Mouse (Mus musculus) stomach, postnatal 0 days (tissue): ENCODE results near the gene Minos1. TPM values are rescaled to one million over a fixed set of nuclear protein-coding genes. Genes with fewer than 3 reads are reported as not detected.
A peak's percentile ranks its signal among the peaks of the same experiment; 100 is the strongest.

Experiments
- ATAC-seq: fragments of 200-750 bp; cut with Nextera tagmentation; 2 replicates; pipeline ENCODE4 v1.8.0; 2017; ENCODE audit not compliant: low FRiP score, low TSS enrichment
- DNase-seq: peaks from one replicate; pipeline ENCODE4 v3.0.0-alpha.2; 2016; ENCODE audit warnings: low spot score
- H3K27ac ChIP-seq: fragments of 300-500 bp; sonication (generic); replicated peaks from 2 replicates; pipeline ENCODE4 v1.5.1; 2014; ENCODE audit warnings: mild to moderate bottlenecking, control low read depth
- H3K27me3 ChIP-seq: fragments of 300-500 bp; sonication (generic); 2 replicates; pipeline ENCODE4 v1.6.1; 2014; ENCODE audit warnings: low read length; ENCODE audit not compliant: control insufficient read depth, insufficient read depth
- H3K36me3 ChIP-seq: fragments of 300-500 bp; sonication (generic); 2 replicates; pipeline ENCODE4 v1.6.1; 2014; ENCODE audit warnings: low read length, mixed read lengths; ENCODE audit not compliant: control insufficient read depth, insufficient read depth
- H3K4me1 ChIP-seq: fragments of 300-500 bp; sonication (generic); replicated peaks from 2 replicates; pipeline ENCODE4 v1.6.1; 2014; ENCODE audit warnings: antibody characterized with exemption; ENCODE audit not compliant: control insufficient read depth, insufficient read depth
- H3K4me2 ChIP-seq: fragments of 300-500 bp; sonication (generic); replicated peaks from 2 replicates; pipeline ENCODE4 v1.6.1; 2014; ENCODE audit warnings: low read depth, mild to moderate bottlenecking, control low read depth, moderate library complexity
- H3K4me3 ChIP-seq: fragments of 300-500 bp; sonication (generic); 2 replicates; pipeline ENCODE4 v1.5.1; 2014; ENCODE audit warnings: low read depth, low read length, control low read depth
- H3K9ac ChIP-seq: fragments of 300-500 bp; sonication (generic); 2 replicates; pipeline ENCODE4 v1.6.1; 2014; ENCODE audit warnings: mild to moderate bottlenecking, low read length, control low read depth, mixed read lengths
- H3K9me3 ChIP-seq: fragments of 300-500 bp; sonication (generic); 2 replicates; pipeline ENCODE4 v1.6.1; 2016; ENCODE audit warnings: low read length; ENCODE audit not compliant: control insufficient read depth
- CTCF ChIP-seq: IDR thresholded peaks from 2 replicates; pipeline ENCODE4 v1.5.1; 2016; ENCODE audit warnings: antibody characterized with exemption, low read depth, mild to moderate bottlenecking, moderate library complexity
- EP300 ChIP-seq: optimal IDR thresholded peaks from 2 replicates; pipeline ENCODE3; 2016; ENCODE audit warnings: antibody characterized with exemption
- WGBS: fragments of 180-500 bp; shearing (Covaris S2); extraction: QIAGEN DNeasy Blood & Tissue Kit; methylation state at CpG from one replicate; pipeline ENCODE4 v1.1.7; 2014; 5-methylcytosine and 5-hydroxymethylcytosine counted together
- polyA plus RNA-seq: library from polyadenylated mRNA; unstranded; fragments of >200 nt; fragmentation: Nextera tagmentation; extraction: Ambion mirVana; gene quantifications from 2 replicates; pipeline ENCODE4 v1.2.1, GENCODE M21; 2015

The Minos1 gene
- polyA plus RNA-seq, 1 experiment from 2014 or later: 588 TPM

DNA sequence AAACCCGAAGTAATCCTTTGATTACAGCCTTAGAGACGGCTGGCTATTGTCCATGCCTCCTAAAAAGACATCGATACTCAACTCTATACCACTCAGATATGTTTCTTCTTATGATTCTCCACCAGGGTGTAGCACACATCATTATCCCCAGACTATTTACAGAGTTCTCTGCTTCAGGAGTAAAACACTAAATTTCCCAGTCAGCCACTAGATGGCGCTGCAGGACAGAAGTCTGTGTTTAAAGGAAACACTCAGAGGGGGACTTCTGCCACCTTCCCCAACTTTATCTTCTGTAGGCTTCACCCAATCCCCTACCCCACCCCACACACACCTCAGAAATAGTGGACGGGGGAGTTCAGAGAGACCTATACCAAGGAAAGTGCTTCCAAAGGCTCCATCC, 44.9 kb downstream of the Minos1 start:
- no peak overlapping the region for H3K4me3 ChIP-seq
- H3K4me1 ChIP-seq: peaks cover 4% of the 10 kb centered on the region
- no peaks in the 10 kb centered on the region for H3K27me3 ChIP-seq
- ATAC-seq: 0 out of 2 replicates have a peak, but pooled peaks have one; percentile 20
- H3K9me3 ChIP-seq: no peaks in the 10 kb centered on the region
- H3K36me3 ChIP-seq: peaks cover 6% of the 10 kb centered on the region
- no peak overlapping the region for H3K4me2 ChIP-seq
- no peak overlapping the region for H3K9ac ChIP-seq
- H3K27ac ChIP-seq: no peak overlapping the region
- DNase-seq: peak; percentile 82
- peak; percentile 95 for TF ChIP-seq CTCF
- TF ChIP-seq EP300: no peak
- WGBS: 13% methylated on average over 5 of the region's 5 CpGs

DNA sequence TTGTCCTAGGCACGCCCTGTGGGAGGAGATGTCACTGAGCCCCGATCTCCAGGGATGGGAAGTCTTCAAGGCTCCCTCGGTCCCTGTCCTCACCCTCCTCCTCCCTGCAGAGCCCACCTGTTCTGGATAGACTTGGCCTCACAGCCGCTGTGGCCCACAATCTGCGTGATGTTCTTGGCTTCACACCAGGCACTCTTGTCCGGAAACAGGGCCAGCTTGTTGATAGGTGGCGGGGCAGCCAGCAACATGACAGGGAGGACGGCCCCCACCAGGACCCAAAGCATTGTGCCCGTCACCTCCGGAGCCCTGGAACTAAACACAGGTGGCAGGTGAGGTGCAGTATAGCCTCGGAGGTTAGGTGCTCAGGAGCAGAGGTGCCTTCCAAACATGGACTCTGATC, 45.6 kb downstream of the Minos1 start:
- Histone ChIP-seq H3K36me3 (peaks cover 6% of the 10 kb centered on the region), H3K9me3 (no peaks in the 10 kb centered on the region), H3K4me3 (no peak overlapping the region), H3K4me1 (no peaks in the 10 kb centered on the region; the same call in 1 of the 2 replicates), H3K4me2 (no peak overlapping the region), H3K9ac (no peak overlapping the region), H3K27me3 (no peaks in the 10 kb centered on the region), H3K27ac (no peak overlapping the region)
- no peak for DNase-seq
- TF ChIP-seq EP300 (no peak), CTCF (no peak)
- WGBS: 75% methylated on average over 11 of the region's 11 CpGs
- no peak for ATAC-seq

DNA sequence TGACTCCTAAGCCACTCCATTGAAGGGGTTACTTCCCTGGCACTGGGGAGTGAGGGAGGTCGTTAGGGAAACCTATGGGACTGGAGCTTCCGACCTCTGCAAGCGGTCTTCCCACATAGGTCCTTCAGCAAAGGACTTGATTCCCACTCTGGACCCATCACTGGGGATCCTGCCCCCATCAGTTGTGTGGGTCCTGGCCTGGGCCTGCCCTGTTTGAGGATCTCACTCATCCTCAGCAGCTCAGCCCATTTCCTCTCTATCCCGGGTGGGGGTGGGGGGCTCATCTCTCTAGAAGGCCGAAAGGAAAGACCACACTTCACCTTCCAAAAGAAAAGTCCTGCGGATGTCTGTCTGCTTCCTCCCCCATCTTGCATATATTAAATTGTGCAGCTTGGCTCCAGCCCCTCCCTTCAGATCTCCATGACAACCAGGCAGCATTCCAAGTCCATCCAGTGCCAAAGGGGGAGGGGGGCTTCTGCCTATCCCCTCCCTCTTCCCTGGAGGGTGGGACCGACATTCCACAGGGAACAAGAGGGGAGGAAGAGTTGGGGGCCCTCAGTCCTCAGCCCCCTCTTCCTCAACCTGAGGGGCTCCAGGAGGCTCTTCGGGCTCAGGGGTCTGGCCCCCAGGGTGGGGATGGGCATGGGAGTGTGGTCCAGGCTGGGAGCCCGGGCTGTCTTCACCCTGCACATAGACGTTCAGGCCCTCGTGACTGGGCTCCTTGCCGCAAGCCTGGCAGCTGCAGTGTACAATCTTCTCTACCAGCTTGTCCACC, 47.9 kb downstream of the Minos1 start:
- 20% methylated on average over 11 of the region's 12 CpGs for WGBS
- H3K9ac ChIP-seq: no peak overlapping the region
- DNase-seq: no peak

DNA sequence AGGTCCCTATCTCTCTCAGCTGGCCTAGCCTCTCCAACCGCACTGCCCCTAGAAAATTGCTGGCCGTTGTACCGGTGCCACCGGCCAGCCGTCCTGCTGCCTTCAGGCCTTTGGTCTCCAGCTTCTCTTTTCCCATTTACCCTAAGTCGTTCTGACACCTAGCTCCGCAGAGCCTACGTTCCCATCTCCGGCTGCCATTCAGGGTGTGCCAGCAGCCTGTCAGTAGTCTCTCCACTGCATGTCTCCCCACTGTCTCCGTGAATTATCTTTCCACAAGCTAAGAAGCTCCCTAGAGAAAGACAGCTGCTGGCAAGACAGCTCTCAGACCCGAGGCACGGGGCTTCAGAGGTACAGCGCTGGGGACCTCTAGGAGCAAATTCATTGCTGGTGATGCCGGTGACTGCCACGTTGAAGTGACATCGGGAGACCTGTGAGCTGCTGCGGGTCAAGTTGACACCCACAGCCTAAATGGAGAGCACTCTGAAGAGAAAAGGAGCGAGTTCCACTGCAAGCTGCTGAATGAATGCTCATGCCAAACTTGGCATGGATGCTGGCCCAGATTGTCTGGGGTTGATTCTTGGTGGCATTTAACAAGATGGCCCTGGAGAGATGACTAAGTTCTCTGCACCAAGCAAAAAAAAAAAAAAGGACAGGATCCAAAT, 49.5 kb downstream of the Minos1 start:
- H3K27ac ChIP-seq: no peak overlapping the region
- TF ChIP-seq CTCF (no peak), EP300 (no peak)
- ATAC-seq (no peak), DNase-seq (no peak)
- no peak overlapping the region for H3K4me2 ChIP-seq
- no peaks in the 10 kb centered on the region for H3K9me3 ChIP-seq
- no peak overlapping the region for H3K4me3 ChIP-seq
- peaks cover 6% of the 10 kb centered on the region for H3K36me3 ChIP-seq
- WGBS: 81% methylated on average over 18 of the region's 18 CpGs
- no peak overlapping the region for H3K9ac ChIP-seq
- no peaks in the 10 kb centered on the region for H3K4me1 ChIP-seq
- H3K27me3 ChIP-seq: no peaks in the 10 kb centered on the region

More for the DNA sequence above, 47.9 kb downstream of the Minos1 start:
- ATAC-seq: no peak; the same call in 1 of the 2 replicates
- Histone ChIP-seq H3K4me3 (no peak overlapping the region), H3K9me3 (no peaks in the 10 kb centered on the region), H3K4me2 (no peak overlapping the region), H3K4me1 (no peaks in the 10 kb centered on the region), H3K27ac (no peak overlapping the region), H3K36me3 (peaks cover 6% of the 10 kb centered on the region), H3K27me3 (no peaks in the 10 kb centered on the region)
- no peak for TF ChIP-seq CTCF
- no peak for TF ChIP-seq EP300

DNA sequence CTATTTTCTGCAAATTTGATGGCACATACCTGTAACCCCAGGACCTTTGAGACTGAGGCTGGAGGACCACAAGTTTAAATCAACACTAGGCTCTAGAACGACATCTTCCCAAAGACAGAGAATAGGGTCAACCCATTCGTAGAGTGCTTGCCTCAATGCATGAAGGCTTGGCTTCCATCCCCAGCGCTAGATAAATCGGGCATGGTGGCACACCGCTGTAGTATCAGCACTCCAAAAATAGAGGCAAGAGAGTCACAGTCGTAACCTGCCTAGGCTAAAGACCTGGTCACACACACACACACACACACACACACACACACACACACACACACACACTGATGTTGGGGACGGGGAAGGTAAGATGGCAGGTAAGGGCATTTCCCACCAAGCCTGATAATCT, 50.7 kb downstream of the Minos1 start:
- Histone ChIP-seq H3K4me2 (no peak overlapping the region), H3K4me3 (no peak overlapping the region), H3K9me3 (no peaks in the 10 kb centered on the region), H3K27ac (no peak overlapping the region), H3K4me1 (peaks cover 3% of the 10 kb centered on the region; the same call in 1 of the 2 replicates), H3K36me3 (peaks cover 6% of the 10 kb centered on the region), H3K27me3 (0 out of 2 replicates have a peak, but pooled peaks cover 5% of the 10 kb centered on the region), H3K9ac (no peak overlapping the region)
- DNase-seq (no peak), ATAC-seq (no peak)
- WGBS: 95% methylated on average over 7 of the region's 7 CpGs
- no peak for TF ChIP-seq CTCF
- no peak for TF ChIP-seq EP300

DNA sequence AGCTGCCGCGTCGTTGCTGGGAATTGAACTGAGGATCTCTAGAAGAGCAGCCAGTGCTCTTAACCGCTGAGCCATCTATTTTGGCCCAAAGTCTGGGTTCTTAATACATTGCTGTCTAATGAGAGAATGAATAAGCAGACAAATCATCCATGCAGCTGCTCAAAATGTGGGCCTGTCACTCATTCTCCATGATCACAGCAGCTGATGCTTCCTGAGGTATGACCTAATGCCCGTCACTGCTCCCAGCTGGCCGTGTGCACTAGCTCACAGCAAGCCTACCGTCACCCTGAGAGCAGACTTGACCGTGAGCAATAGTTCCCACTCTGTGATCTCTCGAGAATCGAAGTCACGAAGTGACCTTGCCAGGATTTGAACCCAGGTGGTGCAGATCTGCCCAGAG, 51.5 kb downstream of the Minos1 start:
- TF ChIP-seq EP300 (no peak), CTCF (no peak)
- 84% methylated on average over 11 of the region's 11 CpGs for WGBS
- ATAC-seq: no peak
- Histone ChIP-seq H3K9me3 (no peaks in the 10 kb centered on the region), H3K4me3 (no peak overlapping the region), H3K27me3 (peaks cover 5% of the 10 kb centered on the region; the same call in 1 of the 2 replicates), H3K9ac (no peak overlapping the region), H3K36me3 (peaks cover under 1% of the 10 kb centered on the region; the same call in 1 of the 2 replicates), H3K4me1 (peaks cover 3% of the 10 kb centered on the region; the same call in 1 of the 2 replicates), H3K4me2 (no peak overlapping the region), H3K27ac (no peak overlapping the region)
- no peak for DNase-seq
